Mouse (Mus musculus) midbrain, embryonic 15.5 days (tissue): ENCODE data around the gene 2310022B05Rik. TPM values are rescaled to one million over a fixed set of nuclear protein-coding genes. Genes with fewer than 3 reads are reported as not detected.

ENCODE experiments used
- ATAC-seq: fragments of 200-750 bp; cut with Nextera tagmentation; replicated peaks from 2 replicates; pipeline ENCODE4 v1.8.0; 2017; ENCODE audit warnings: moderate TSS enrichment
- H3K27ac ChIP-seq: fragments of 300-500 bp; sonication (generic); 2 replicates; pipeline ENCODE4 v1.5.1; 2015; ENCODE audit warnings: mild to moderate bottlenecking, inconsistent platforms
- H3K27me3 ChIP-seq: fragments of 300-500 bp; sonication (generic); replicated peaks from 2 replicates; pipeline ENCODE4 v1.6.1; 2015; ENCODE audit warnings: inconsistent platforms
- H3K36me3 ChIP-seq: fragments of 300-500 bp; sonication (generic); replicated peaks from 2 replicates; pipeline ENCODE4 v1.6.1; 2015; ENCODE audit warnings: inconsistent platforms
- H3K4me1 ChIP-seq: fragments of 300-500 bp; sonication (generic); 2 replicates; pipeline ENCODE4 v1.6.1; 2015; ENCODE audit warnings: inconsistent platforms
- H3K4me2 ChIP-seq: fragments of 300-500 bp; sonication (generic); 2 replicates; pipeline ENCODE4 v1.6.1; 2015; ENCODE audit warnings: inconsistent platforms, mild to moderate bottlenecking, moderate library complexity
- H3K4me3 ChIP-seq: fragments of 300-500 bp; sonication (generic); 2 replicates; pipeline ENCODE4 v1.5.1; 2015; ENCODE audit warnings: mild to moderate bottlenecking, inconsistent platforms
- H3K9ac ChIP-seq: fragments of 300-500 bp; sonication (generic); 2 replicates; pipeline ENCODE4 v1.6.1; 2015; ENCODE audit warnings: mild to moderate bottlenecking, inconsistent platforms
- H3K9me3 ChIP-seq: fragments of 300-500 bp; sonication (generic); 2 replicates; pipeline ENCODE4 v1.6.1; 2016; ENCODE audit warnings: inconsistent platforms
- WGBS: fragments of 180-500 bp; shearing (Covaris S2); methylation state at CpG from one replicate; pipeline ENCODE4 v1.1.7; 2015; ENCODE audit warnings: mixed read lengths; 5-methylcytosine and 5-hydroxymethylcytosine counted together
- polyA plus RNA-seq: library from polyadenylated mRNA; unstranded; fragments of >200 nt; fragmentation: Nextera tagmentation; extraction: Ambion mirVana; gene quantifications from 2 replicates; pipeline ENCODE4 v1.2.1, GENCODE M21; 2015

The 2310022B05Rik gene
- polyA plus RNA-seq, 1 experiment from 2014 or later: 21.8 TPM

DNA sequence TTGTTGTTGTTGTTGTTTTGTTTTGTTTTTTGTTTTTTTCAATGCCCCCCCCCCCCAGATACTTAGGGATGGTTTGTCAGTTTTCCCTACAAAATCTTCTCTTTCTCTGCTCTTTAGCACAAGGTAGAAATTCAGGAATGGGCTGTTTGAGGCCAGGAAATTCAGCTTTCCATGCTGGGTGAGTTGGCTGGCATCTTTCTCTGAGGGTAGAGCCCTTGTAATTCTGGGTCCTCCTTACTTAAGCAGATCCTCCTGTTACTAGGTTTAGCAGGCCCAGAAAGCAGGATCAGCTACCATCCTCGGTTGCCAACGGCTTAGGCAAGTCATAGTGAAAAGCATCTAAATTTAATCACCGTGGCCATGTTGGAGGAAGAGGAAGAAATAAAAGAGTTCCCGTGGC is 32.3 kb downstream of the 2310022B05Rik start:
- no peak overlapping the region for H3K4me3 ChIP-seq
- H3K27ac ChIP-seq: no peak overlapping the region; the same call in 1 of the 2 replicates
- peaks cover 2% of the 10 kb centered on the region; the same call in 1 of the 2 replicates for H3K36me3 ChIP-seq
- ATAC-seq: no peak
- H3K4me2 ChIP-seq: no peak overlapping the region
- H3K9ac ChIP-seq: no peak overlapping the region
- H3K27me3 ChIP-seq: no peaks in the 10 kb centered on the region
- H3K4me1 ChIP-seq: no peaks in the 10 kb centered on the region; the same call in 1 of the 2 replicates
- H3K9me3 ChIP-seq: no peaks in the 10 kb centered on the region
- WGBS: 63% methylated on average over 4 of the region's 4 CpGs

DNA sequence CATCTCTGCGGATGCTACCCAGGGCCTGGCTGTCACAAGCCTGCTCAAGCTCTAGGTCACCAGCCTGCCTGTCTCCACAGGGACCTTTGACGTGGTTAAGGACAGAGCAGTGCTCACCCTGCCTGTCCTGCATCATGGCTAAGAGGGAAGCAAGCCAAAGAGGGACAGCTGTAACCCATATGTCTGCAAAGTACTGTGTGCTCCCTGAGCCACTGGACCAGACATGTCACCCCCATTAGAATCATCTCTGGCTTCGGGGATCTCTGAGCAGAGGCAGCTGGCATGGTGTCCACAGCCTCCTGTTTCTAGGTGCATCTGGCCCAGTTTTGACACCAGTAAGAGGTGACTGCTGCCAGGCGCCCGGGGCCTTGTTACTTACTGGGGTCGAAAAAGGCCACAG is 32.7 kb downstream of the 2310022B05Rik start:
- Histone ChIP-seq H3K27ac (0 out of 2 replicates have a peak overlapping the region, but pooled peaks have one; percentile 3), H3K27me3 (no peaks in the 10 kb centered on the region), H3K4me3 (no peak overlapping the region), H3K4me1 (no peaks in the 10 kb centered on the region; the same call in 1 of the 2 replicates), H3K36me3 (no peaks in the 10 kb centered on the region), H3K9me3 (no peaks in the 10 kb centered on the region), H3K9ac (no peak overlapping the region), H3K4me2 (no peak overlapping the region)
- no peak for ATAC-seq
- 81% methylated on average over 6 of the region's 6 CpGs for WGBS

DNA sequence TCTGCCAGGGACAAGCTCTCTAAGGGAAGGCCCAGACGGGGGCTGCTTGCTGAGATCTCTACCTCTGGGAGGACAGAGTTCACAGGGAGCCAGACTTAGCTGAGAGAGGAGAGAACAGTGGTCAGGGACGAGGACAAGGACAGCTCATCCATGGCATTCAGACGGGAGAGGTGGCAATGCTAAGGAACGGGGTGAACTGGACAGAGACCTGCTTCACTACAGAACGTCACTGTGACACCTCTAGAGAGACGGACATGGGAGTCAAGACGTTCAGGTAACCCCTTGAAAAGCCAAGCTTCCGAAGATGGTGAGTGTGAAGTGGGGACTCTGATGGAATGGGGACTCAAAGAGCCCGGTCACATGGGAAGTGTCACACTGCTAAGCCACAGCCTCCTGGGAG is 36.9 kb downstream of the 2310022B05Rik start:
- no peaks in the 10 kb centered on the region for H3K4me1 ChIP-seq
- 84% methylated on average over 9 of the region's 9 CpGs for WGBS

DNA sequence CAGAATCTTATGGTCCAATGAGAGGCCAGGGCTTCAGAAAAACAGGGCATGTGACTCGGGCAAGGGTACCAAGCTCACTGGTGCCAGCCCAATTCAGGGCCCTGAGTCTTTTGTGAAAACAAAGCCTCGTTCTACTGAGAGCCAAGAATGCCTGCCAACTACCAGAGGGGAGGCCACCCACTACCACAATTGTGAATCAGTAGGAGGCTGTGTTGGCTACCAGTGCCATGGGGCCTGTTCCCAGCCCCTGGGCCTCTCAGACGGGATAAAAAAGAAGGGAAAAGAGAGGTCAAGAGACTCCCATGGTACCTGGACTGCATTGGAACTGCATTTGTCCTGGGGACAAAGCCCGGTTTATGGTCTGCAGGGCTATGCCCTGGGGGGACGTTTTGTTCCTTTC is 41.9 kb downstream of the 2310022B05Rik start:
- Histone ChIP-seq H3K4me3 (no peak overlapping the region), H3K27me3 (no peaks in the 10 kb centered on the region), H3K36me3 (no peaks in the 10 kb centered on the region), H3K4me1 (peaks cover 3% of the 10 kb centered on the region), H3K9ac (no peak overlapping the region), H3K4me2 (no peak overlapping the region), H3K27ac (peak overlapping the region; percentile 46; the same call in 1 of the 2 replicates), H3K9me3 (no peaks in the 10 kb centered on the region)
- peak; percentile 53 for ATAC-seq
- WGBS: 54% methylated on average over 5 of the region's 5 CpGs

More for the DNA sequence above, 36.9 kb downstream of the 2310022B05Rik start:
- H3K9ac ChIP-seq: no peak overlapping the region
- no peak overlapping the region for H3K4me2 ChIP-seq
- no peaks in the 10 kb centered on the region for H3K36me3 ChIP-seq
- ATAC-seq: no peak
- H3K9me3 ChIP-seq: no peaks in the 10 kb centered on the region
- H3K27ac ChIP-seq: no peak overlapping the region
- no peak overlapping the region for H3K4me3 ChIP-seq
- no peaks in the 10 kb centered on the region for H3K27me3 ChIP-seq

DNA sequence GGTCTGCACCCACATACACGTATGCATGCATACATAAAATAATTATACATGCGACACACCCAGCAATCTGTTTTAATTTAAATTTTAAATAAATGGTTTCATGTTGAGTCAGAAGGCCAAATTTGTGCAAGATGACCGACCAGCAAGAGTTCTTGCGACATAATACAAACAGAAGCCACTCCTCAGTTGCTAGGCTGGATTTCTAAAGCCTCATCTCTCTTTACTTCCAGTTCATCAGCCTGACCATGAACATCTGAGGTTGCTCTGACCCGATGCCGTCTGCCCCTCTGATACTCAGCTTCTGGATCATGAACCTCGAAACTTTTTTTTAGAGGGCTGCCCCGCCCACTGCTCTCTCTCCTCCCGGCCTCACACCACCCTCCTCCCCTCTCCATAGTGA is 44.9 kb downstream of the 2310022B05Rik start:
- WGBS: 60% methylated on average over 9 of the region's 9 CpGs
- peaks cover 3% of the 10 kb centered on the region for H3K4me1 ChIP-seq
- no peaks in the 10 kb centered on the region for H3K36me3 ChIP-seq
- H3K9ac ChIP-seq: no peak overlapping the region
- ATAC-seq: no peak
- no peaks in the 10 kb centered on the region for H3K9me3 ChIP-seq
- H3K4me2 ChIP-seq: no peak overlapping the region
- H3K27me3 ChIP-seq: no peaks in the 10 kb centered on the region
- H3K4me3 ChIP-seq: no peak overlapping the region
- no peak overlapping the region for H3K27ac ChIP-seq

DNA sequence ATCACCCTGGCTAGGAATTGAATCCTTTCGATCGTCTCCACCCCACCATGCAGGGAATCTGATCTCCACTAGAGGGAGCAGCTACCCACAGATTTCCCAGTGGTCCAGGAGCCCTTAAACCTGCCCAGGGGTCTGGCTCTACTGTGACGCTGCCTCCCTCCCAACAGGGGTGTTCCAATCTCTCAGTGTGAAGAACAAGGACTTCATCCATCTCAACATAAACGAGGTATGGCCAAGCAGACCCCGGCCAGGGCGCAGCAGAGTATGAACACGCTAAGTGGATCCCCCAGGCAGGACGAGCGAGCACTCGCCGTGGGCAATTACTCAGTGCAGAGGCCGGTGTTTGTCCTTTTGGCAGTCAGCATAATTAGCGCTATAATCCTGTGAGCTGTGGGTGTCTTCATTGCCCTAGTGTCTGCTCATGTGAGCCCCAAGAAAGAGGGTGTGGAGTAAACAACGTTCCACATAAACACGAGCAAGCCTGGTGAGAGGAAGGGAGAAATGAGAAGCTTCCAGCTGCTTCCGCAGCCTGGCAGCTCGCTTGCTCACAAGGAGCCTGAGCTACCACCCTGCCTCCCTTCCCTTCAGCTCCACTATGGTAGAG is 45.8 kb downstream of the 2310022B05Rik start:
- peak overlapping the region; percentile 38 for H3K9ac ChIP-seq
- WGBS: 12% methylated on average over 17 of the region's 17 CpGs
- H3K4me3 ChIP-seq: peak overlapping the region; percentile 36
- no peaks in the 10 kb centered on the region for H3K36me3 ChIP-seq
- peak; percentile 78 for ATAC-seq
- peak overlapping the region; percentile 40 for H3K27ac ChIP-seq
- H3K4me1 ChIP-seq: peaks cover 3% of the 10 kb centered on the region
- H3K4me2 ChIP-seq: peak overlapping the region; percentile 55
- H3K9me3 ChIP-seq: no peaks in the 10 kb centered on the region
- no peaks in the 10 kb centered on the region for H3K27me3 ChIP-seq

DNA sequence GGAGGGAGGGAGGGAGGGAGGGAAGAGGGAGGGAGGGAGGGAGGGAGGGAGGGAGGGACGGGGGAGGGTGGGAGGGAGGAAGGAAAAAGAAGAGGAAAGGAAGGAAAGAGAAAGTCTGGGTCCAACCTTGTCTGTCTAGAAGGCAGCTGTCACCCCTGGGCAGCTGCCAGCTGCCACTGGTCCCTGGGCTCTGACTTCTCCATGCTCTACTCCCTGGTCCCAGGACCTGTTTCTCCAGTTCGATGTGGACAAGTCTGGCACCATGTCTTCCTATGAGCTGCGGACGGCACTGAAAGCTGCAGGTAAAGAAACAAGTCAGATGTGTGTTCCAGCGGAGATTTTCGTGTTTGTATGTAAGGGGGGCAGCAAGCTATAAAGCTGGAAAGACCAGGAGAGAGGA is 48.8 kb downstream of the 2310022B05Rik start:
- WGBS: 87% methylated on average over 5 of the region's 6 CpGs
- Histone ChIP-seq H3K4me3 (no peak overlapping the region), H3K4me2 (no peak overlapping the region), H3K27me3 (no peaks in the 10 kb centered on the region), H3K9ac (no peak overlapping the region), H3K27ac (no peak overlapping the region), H3K9me3 (no peaks in the 10 kb centered on the region), H3K4me1 (peaks cover 3% of the 10 kb centered on the region), H3K36me3 (no peaks in the 10 kb centered on the region)
- ATAC-seq: no peak

DNA sequence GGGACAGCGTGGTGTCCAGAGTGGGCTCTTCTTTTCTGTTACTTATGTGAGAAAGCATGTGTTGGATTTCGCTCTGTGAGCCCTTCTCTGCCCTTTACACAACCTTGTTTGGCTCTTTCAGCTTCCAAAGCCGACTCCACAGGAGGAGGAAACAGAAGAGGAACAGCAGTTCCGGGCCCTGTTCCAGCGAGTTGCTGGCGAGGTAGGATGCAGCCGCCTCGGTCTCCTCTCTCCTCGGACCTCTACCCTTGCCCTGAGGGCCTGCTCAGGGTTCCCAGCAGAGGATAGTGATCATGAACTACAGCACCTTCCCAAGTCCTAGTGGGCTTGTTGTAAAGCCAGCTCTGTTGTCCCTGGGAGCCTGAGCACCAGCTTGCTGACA is 54.2 kb downstream of the 2310022B05Rik start:
- Histone ChIP-seq H3K27ac (no peak overlapping the region), H3K36me3 (no peaks in the 10 kb centered on the region), H3K4me2 (no peak overlapping the region), H3K9me3 (no peaks in the 10 kb centered on the region), H3K9ac (no peak overlapping the region), H3K4me1 (no peaks in the 10 kb centered on the region), H3K4me3 (no peak overlapping the region), H3K27me3 (no peaks in the 10 kb centered on the region)
- WGBS: 71% methylated on average over 9 of the region's 9 CpGs
- ATAC-seq: no peak

DNA sequence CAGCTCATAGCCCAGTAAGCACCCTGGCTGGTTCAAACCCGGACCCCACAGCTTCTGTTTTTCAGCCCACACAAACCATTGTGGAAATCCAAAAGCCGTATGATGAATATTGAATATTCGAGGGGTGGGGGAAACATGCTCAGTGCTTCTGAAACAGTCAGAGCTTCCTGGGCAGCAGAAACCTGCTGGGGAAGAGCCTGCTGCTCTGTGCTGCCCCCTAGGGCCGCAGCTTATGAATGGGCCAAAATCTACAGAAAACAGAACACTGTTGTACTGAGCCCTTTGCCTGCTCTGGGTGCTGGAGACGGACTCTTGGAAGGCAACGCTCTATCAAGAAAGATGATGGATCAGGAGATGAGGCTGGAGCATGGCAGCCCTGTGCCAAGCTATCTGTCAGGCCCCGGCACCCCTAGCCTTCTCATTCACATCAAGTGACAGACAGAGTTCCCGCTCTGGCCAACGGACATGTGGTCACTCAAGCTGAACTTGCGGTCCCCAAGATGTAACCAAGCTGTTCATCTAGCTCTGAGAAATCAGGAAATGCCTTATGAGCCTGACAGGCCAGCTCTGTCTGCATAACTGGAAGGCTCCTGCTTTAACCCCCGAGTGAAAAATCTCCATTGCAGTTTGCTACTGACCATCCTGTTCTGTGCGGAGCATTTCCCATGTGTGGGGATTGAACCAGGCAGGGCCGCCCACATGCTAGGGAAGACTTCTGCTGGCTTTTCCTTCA is 54.8 kb downstream of the 2310022B05Rik start:
- no peaks in the 10 kb centered on the region for H3K9me3 ChIP-seq
- ATAC-seq: no peak
- WGBS: 76% methylated on average over 13 of the region's 13 CpGs
- H3K4me1 ChIP-seq: no peaks in the 10 kb centered on the region
- no peak overlapping the region for H3K4me2 ChIP-seq
- no peaks in the 10 kb centered on the region for H3K27me3 ChIP-seq
- no peaks in the 10 kb centered on the region for H3K36me3 ChIP-seq
- H3K4me3 ChIP-seq: no peak overlapping the region
- no peak overlapping the region for H3K27ac ChIP-seq
- H3K9ac ChIP-seq: no peak overlapping the region

DNA sequence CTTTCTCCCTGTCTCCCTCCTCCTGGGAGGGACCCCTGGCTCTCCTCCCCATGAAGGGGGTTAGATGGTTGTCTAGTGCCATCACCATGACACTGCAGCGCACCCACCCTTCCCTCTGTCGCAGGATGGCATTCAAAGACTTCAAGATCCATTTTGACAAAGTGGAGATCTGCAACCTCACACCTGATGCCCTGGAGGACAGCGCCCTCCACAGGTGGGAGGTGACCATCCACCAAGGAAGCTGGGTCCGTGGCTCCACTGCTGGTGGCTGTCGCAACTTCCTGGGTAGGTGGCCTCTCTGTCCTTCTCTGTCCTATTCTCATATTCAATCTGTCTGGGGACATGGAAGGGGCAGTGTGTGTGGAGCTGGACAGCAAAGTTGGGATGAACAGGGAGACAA is 59.1 kb downstream of the 2310022B05Rik start:
- H3K4me1 ChIP-seq: no peaks in the 10 kb centered on the region
- no peak overlapping the region for H3K27ac ChIP-seq
- H3K9me3 ChIP-seq: no peaks in the 10 kb centered on the region
- H3K4me2 ChIP-seq: no peak overlapping the region
- ATAC-seq: no peak
- H3K36me3 ChIP-seq: no peaks in the 10 kb centered on the region
- H3K4me3 ChIP-seq: no peak overlapping the region
- WGBS: 82% methylated on average over 5 of the region's 5 CpGs
- H3K27me3 ChIP-seq: no peaks in the 10 kb centered on the region
- no peak overlapping the region for H3K9ac ChIP-seq

DNA sequence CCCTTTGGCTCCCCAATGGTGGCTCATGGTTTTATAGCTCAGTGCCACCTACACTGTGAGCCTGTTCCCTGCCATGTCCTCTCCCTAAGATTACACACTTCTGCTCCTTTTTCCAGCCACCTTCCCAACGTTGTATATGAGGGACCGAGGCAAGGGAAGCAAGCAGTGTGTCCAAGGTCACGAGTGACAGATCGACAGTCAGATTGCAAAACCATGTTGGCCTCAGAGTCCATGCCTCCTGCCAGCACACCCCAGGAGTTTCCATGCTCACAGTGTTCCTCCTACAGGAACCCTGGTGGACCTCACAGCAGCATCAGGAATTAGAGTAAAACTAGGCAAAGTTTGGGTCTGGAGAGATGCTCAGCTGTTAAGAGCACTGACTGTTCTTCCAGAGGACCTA is 73.8 kb downstream of the 2310022B05Rik start:
- no peaks in the 10 kb centered on the region for H3K9me3 ChIP-seq
- H3K27me3 ChIP-seq: no peaks in the 10 kb centered on the region
- no peaks in the 10 kb centered on the region for H3K36me3 ChIP-seq
- no peak overlapping the region for H3K9ac ChIP-seq
- H3K4me3 ChIP-seq: no peak overlapping the region
- H3K4me2 ChIP-seq: no peak overlapping the region
- no peak overlapping the region for H3K27ac ChIP-seq
- ATAC-seq: no peak
- WGBS: 81% methylated on average over 4 of the region's 4 CpGs
- H3K4me1 ChIP-seq: no peaks in the 10 kb centered on the region

DNA sequence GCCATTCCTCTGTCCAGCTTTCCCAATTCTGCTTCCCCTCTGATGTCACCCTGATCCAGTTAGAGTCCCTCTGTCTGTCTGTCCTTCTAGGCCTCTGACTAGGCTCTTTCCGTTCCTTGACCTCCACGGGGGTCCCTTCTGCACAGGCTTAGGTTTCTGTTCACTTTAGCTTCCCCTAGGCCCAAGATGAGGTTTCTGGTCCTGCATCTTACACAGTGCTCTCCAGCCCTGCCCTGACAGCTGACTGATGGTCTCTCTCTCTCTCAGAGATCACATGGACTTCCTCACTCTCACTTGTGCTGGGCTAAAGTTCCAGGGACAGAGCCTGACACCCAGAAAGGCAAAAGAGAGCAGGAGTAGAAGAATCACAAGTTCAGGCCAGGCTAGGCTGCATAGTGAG is 76.6 kb downstream of the 2310022B05Rik start:
- WGBS: 81% methylated on average over 2 of the region's 2 CpGs
- Histone ChIP-seq H3K4me1 (no peaks in the 10 kb centered on the region), H3K4me3 (no peak overlapping the region), H3K9me3 (no peaks in the 10 kb centered on the region), H3K27me3 (no peaks in the 10 kb centered on the region), H3K9ac (no peak overlapping the region), H3K36me3 (no peaks in the 10 kb centered on the region), H3K27ac (no peak overlapping the region), H3K4me2 (no peak overlapping the region)
- no peak for ATAC-seq
